Mouse (Mus musculus) liver, adult (tissue): ENCODE data around the gene Cdc42ep3.

ENCODE experiments used
- GATA4 ChIP-seq: IDR thresholded peaks from 2 replicates; pipeline ENCODE4 v1.6.1; 2014; ENCODE audit warnings: mild to moderate bottlenecking, low read length; ENCODE audit not compliant: insufficient replicate concordance

Gene Cdc42ep3

DNA sequence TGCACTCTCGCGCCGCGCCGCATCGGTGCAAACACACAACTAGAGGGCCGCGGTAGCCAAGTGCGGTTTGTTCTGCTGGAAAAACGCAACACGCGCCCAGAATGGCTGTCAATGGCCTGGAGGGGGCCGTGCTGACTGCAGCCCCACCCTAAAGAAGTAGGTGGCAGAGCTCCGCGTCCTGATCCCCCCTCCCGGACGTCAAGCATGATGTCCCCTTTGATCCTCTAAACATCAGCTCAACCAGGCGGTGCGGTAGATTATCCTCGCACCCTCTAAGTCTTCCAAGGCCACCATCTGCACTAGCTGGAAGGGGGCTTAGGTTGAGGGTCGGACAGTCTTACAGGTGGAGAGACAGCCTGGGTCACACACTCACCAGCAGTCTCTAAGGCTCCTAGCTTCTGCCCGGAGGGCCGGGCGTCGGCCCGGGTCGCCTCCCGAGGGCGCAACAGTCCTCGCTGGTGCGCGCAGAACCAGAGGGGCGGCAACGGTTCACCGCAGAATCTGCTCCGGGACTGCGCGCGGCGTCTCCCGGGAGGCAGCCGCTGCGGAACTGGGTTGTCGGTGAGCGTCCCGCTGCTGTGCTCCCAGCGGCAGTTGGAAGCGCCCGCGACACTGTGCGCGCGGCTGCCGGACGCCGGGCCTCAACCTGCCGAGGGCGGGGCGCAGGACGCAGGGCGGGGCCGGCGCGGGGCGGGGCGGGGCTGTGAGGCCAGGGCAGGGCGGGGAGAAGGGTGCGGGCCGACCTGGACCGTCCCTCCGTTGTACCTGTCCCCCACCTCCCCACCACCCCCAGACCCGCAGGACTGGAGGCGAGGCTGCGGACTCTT is at the start of gene Cdc42ep3:
Gene Cdc42ep3, minus strand, starts transcription at position 648 of the 827 bp plus-strand sequence.
- no peak for TF ChIP-seq GATA4

- no peak for TF ChIP-seq GATA4
Observed at GRCm38 (mm10) chr17:79400356-79400755, 45.5 kb upstream of the Cdc42ep3 start.

GRCm38 (mm10) chr17:79398416-79398815 is 43.5 kb upstream of the Cdc42ep3 start:
- no peak for TF ChIP-seq GATA4

- TF ChIP-seq GATA4, result no peak
Observed at GRCm38 (mm10) chr17:79394799-79395198, 39.9 kb upstream of the Cdc42ep3 start.

DNA sequence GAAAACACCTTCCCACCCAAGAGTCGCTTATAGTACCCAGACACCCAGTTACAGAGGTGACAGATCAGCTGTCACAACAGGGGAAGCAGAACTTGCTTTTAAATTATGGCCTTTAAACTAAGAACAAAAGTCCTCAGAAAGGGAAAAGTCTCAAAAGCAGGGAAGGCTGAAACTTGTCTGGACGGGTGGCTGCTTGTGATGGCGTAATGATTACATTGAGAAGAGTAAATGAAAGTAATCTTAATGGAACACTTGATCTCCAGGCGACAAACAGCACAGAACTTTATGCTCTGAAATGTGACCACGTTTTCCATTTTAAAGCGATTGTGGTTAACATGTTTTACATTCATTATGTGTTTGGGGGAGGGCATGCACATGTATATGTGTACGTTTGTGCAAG is 39.0 kb upstream of the Cdc42ep3 start:
- TF ChIP-seq GATA4, result no peak

GRCm38 (mm10) chr17:79387465-79388066 is 32.7 kb upstream of the Cdc42ep3 start:
- TF ChIP-seq GATA4, result no peak

DNA sequence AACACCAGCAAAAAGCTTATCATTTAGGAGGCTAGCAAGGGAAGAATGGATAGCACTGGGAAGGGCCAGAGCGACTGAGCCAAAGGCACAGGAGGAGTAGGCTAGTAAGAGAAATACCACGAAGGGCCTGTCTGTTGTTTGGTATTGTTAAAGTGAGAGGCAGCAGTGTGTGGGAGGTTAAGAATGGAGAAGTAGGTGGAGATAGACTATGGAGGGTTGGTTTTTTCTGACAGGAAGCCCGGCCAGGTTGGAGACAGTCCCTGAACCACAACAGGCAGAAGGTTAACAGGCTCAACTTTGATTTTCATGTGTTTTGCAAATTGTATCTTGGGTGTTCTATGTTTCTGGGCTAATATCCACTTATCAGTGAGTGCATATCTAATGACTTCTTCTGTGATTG is 26.6 kb upstream of the Cdc42ep3 start:
- TF ChIP-seq GATA4, result no peak

- TF ChIP-seq GATA4, result 0 out of 2 replicates have a peak, but pooled peaks have one; percentile 21
Observed at GRCm38 (mm10) chr17:79379191-79379590, 24.3 kb upstream of the Cdc42ep3 start.

GRCm38 (mm10) chr17:79376434-79377210 is 21.7 kb upstream of the Cdc42ep3 start:
- no peak for TF ChIP-seq GATA4

GRCm38 (mm10) chr17:79372973-79373372 is 18.1 kb upstream of the Cdc42ep3 start:
- TF ChIP-seq GATA4, result no peak

GRCm38 (mm10) chr17:79364749-79365450 is 10.0 kb upstream of the Cdc42ep3 start:
- TF ChIP-seq GATA4, result no peak

- TF ChIP-seq GATA4, result peak; percentile 46; the same call in 1 of the 2 replicates
Observed at GRCm38 (mm10) chr17:79356071-79356601, 1.2 kb upstream of the Cdc42ep3 start.

DNA sequence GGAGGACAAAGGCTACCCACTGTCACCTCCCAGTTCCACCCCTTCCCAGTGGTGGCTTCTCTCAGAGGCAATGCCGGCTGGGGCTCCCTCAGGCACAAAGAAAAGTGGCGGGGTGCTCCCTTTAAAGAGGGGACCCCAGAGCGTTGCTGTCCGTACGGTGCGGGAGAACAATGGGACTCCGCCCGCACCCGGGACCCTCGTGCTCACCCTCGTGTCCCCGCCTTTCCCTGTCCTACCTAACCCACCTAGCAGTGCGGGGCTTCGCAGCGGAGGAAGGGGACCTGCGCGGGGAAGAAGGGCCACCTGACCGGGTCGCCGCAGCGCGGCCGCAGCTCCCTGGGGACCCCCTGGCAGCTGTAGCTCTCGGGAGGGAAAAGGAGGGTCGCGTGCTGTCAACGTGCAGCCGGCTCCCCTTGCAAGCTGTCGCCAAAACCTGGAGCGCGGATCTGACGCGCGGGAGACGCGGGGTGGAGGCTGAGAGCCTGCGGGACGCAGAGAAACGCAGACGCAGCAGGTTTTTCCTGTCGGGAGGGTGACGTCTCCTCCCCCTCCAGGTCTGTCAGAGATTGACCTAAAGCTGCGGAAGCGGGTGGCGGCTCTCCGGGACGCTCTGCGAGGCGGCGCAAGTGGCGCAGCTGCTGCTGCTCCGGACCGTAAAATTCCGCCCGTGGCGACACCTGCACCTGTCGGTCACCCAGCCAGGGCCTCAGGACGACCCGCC is 540 bp upstream of the Cdc42ep3 start:
- no peak; the same call in 1 of the 2 replicates for TF ChIP-seq GATA4

- TF ChIP-seq GATA4, result no peak
Observed at GRCm38 (mm10) chr17:79354174-79354443, 782 bp downstream of the Cdc42ep3 start.
